Mouse (Mus musculus): ENCODE measurements around the gene Prss34.

GRCm38 (mm10) chr17:25252643-25253042, 45.6 kb upstream of the Prss34 start:
- TF ChIP-seq POLR2A (IDR thresholded peaks at IDR 0.05; ENCODE audit: extremely low read depth, insufficient read depth, low read length) (no peak), CTCF (IDR thresholded peaks at IDR 0.05; ENCODE audit: low read depth, low read length) (no peak)
